Mouse (Mus musculus) lung, embryonic 15.5 days (tissue): ENCODE measurements at regions not wholly inside any gene's neighbourhood (a gene's known extent, or its start where the extent isn't known, plus 50 kb on each side); places are given as distances from the start of the nearest gene placed in this dataset.
"Not testable (repeated sequence)": the region's sequence is repeated elsewhere in the genome, so short reads cannot be mapped to it uniquely, and the experiment has no call there.

Experiments
- ATAC-seq: fragments of 200-750 bp; cut with Nextera tagmentation; 2 replicates; pipeline ENCODE4 v1.8.0; 2017; ENCODE audit warnings: moderate number of reproducible peaks, borderline replicate concordance; ENCODE audit not compliant: low FRiP score, low TSS enrichment; ENCODE audit errors: extremely low read depth
- H3K27ac ChIP-seq: fragments of 300-500 bp; sonication (generic); 2 replicates; pipeline ENCODE4 v1.5.1; 2015; ENCODE audit warnings: moderate library complexity, mild to moderate bottlenecking, inconsistent platforms
- H3K27me3 ChIP-seq: fragments of 300-500 bp; sonication (generic); 2 replicates; pipeline ENCODE4 v1.6.1; 2015; ENCODE audit warnings: inconsistent platforms
- H3K36me3 ChIP-seq: fragments of 300-500 bp; sonication (generic); 2 replicates; pipeline ENCODE4 v1.6.1; 2015; ENCODE audit warnings: inconsistent platforms
- H3K4me1 ChIP-seq: fragments of 300-500 bp; sonication (generic); 2 replicates; pipeline ENCODE4 v1.6.1; 2015; ENCODE audit warnings: inconsistent platforms
- H3K4me2 ChIP-seq: fragments of 300-500 bp; sonication (generic); 2 replicates; pipeline ENCODE4 v1.6.1; 2015; ENCODE audit warnings: inconsistent platforms, mild to moderate bottlenecking, moderate library complexity
- H3K4me3 ChIP-seq: fragments of 300-500 bp; sonication (generic); 2 replicates; pipeline ENCODE4 v1.5.1; 2015; ENCODE audit warnings: mild to moderate bottlenecking, inconsistent platforms
- H3K9ac ChIP-seq: fragments of 300-500 bp; sonication (generic); 2 replicates; pipeline ENCODE4 v1.6.1; 2015; ENCODE audit warnings: inconsistent platforms
- H3K9me3 ChIP-seq: fragments of 300-500 bp; sonication (generic); 2 replicates; pipeline ENCODE4 v1.6.1; 2016; ENCODE audit warnings: inconsistent platforms
- WGBS: fragments of 180-500 bp; shearing (Covaris S2); methylation state at CpG from one replicate; pipeline ENCODE4 v1.1.7; 2015; 5-methylcytosine and 5-hydroxymethylcytosine counted together

DNA sequence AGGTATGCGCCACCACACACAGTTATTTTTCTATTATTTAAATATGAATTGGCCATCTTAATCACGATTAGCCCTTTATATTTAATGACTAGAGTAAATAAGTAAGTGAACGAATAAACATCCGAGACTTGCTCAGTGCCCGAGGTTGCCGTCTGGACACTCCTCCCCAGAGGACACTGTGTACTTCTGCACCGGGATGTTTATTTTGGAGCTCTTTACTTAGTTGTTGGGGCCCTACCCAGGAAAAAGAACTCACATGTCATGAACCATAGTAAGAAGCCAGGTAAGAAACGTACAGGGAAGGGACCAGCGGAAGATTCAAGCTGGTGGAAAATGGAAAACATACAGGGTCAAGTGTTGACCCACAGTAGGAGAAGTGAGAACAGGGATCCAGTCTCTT, 89.0 kb downstream of the Akr1d1 start:
- H3K9ac ChIP-seq = no peak overlapping the region
- 64% methylated on average over 9 of the region's 9 CpGs for WGBS
- no peak for ATAC-seq
- no peaks in the 10 kb centered on the region for H3K36me3 ChIP-seq
- no peaks in the 10 kb centered on the region for H3K9me3 ChIP-seq
- H3K27ac ChIP-seq = peak overlapping the region; percentile 26
- H3K4me3 ChIP-seq = no peak overlapping the region
- no peaks in the 10 kb centered on the region for H3K27me3 ChIP-seq
- H3K4me2 ChIP-seq = no peak overlapping the region
- H3K4me1 ChIP-seq = peaks cover 14% of the 10 kb centered on the region; the same call in 1 of the 2 replicates

DNA sequence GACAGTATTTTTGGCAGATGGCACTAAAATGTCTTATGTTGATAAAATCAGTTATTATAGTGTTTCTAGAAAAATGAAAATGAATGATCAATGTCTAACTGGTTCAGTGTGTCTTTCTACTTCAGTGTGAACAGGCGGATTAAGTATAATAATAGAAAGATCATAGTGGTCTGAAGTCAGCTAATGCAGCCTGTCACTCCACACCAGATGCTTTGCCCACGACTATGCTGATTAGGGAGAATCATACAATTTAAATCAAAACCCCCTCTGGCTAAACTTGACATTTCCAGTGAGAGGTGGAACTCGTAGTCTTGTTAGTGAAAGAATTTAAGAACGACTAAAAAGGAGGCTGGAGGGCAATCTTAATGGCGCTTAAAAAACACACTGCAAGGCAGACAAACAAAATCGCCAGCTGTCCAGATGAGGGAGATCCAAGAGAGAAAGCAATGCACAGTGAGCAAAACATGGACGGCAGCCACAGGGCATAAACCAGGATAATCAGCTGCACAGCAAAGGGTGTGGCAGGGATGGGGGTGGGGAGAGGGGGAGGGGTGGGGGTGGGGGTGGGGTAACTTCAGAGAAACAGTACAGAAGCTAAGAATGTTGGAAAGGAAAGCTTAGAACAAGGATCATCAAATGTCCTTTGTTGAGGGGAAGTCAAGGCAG, 91.5 kb downstream of the Akr1d1 start:
- H3K36me3 ChIP-seq = no peaks in the 10 kb centered on the region
- H3K4me3 ChIP-seq = no peak overlapping the region
- WGBS = 44% methylated on average over 7 of the region's 7 CpGs
- peaks cover 14% of the 10 kb centered on the region; the same call in 1 of the 2 replicates for H3K4me1 ChIP-seq
- H3K4me2 ChIP-seq = no peak overlapping the region
- H3K27ac ChIP-seq = no peak overlapping the region
- H3K9me3 ChIP-seq = no peaks in the 10 kb centered on the region
- ATAC-seq = no peak
- H3K27me3 ChIP-seq = no peaks in the 10 kb centered on the region
- H3K9ac ChIP-seq = no peak overlapping the region

- no peak overlapping the region for H3K4me2 ChIP-seq
- no peaks in the 10 kb centered on the region for H3K27me3 ChIP-seq
- no peak overlapping the region for H3K9ac ChIP-seq
- H3K9me3 ChIP-seq = no peaks in the 10 kb centered on the region
- no peak for ATAC-seq
- no peak overlapping the region for H3K4me3 ChIP-seq
- no peak overlapping the region for H3K27ac ChIP-seq
- H3K36me3 ChIP-seq = no peaks in the 10 kb centered on the region
- WGBS = 61% methylated on average over 2 of the region's 2 CpGs
- peaks cover 13% of the 10 kb centered on the region; the same call in 1 of the 2 replicates for H3K4me1 ChIP-seq
These were observed 92.3 kb downstream of the Akr1d1 start for GRCm38 (mm10) chr6:37622273-37622672.

DNA sequence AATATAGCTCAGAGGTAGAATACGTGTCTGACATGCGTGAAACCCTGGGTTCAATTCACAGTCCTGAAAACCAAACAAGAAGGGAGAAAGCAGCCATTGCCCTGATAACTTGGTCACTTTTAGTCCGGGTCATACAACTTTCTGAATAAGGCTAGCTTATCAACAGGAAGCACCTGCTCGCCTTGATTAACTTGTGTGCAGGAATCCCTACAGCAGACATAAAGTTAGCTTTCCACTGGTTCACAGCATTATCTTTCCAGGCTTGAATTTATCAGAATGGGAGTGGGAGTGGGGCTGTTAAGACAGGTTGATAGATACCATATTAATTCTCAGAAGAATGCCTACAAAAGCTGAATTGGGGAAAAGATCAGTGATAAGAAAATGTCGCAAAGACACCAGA, 97.2 kb downstream of the Akr1d1 start:
- no peak overlapping the region for H3K4me3 ChIP-seq
- H3K36me3 ChIP-seq = no peaks in the 10 kb centered on the region
- no peaks in the 10 kb centered on the region for H3K27me3 ChIP-seq
- WGBS = 59% methylated on average over 5 of the region's 5 CpGs
- H3K9me3 ChIP-seq = no peaks in the 10 kb centered on the region
- ATAC-seq = no peak
- H3K27ac ChIP-seq = no peak overlapping the region
- H3K4me1 ChIP-seq = peaks cover 3% of the 10 kb centered on the region; the same call in 1 of the 2 replicates
- no peak overlapping the region for H3K4me2 ChIP-seq
- H3K9ac ChIP-seq = no peak overlapping the region

DNA sequence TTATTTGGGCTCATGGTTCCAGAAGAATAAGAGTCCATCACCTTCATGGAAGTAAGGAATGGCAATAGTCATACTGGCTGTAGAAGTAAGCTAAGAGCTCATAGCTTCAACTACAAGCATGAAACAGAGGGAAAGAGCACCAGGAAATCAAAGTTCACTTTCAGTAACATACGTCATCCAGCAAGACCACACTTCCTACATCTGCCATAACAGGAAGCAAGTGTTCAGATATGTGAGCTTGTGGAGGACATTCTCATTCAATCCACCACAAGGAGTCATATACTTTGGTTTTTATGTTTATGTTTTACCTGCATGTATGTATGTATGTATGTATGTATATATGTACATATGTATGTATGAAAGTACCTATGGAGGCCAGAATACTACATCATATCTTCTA, 104.0 kb downstream of the Akr1d1 start:
- no peak for ATAC-seq
- WGBS = 53% methylated on average over 1 of the region's 1 CpGs

DNA sequence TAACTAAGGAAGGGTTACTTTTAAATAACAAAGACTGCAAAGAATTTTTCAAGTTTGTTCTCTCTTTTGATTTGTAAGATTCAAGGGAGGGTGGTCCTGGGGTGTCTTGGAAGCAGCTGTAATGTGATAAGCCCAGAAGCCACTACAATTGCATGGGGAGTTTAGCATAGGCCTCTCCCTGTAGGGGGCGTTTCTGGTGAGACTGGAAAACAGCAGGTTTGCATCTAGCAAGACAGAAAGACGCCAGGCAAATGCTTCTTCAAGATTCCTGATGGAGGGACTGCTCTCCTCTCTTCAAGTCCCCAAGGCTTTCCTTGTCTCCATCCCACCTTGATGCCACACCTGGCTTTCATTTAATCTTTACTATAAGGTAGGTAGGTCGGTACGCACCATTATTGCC, 112.1 kb downstream of the Akr1d1 start:
- no peaks in the 10 kb centered on the region for H3K36me3 ChIP-seq
- WGBS = 30% methylated on average over 4 of the region's 4 CpGs
- no peak for ATAC-seq
- H3K4me1 ChIP-seq = 0 out of 2 replicates have a peak, but pooled peaks cover 3% of the 10 kb centered on the region
- H3K9ac ChIP-seq = no peak overlapping the region
- no peak overlapping the region for H3K27ac ChIP-seq
- H3K4me3 ChIP-seq = no peak overlapping the region
- no peaks in the 10 kb centered on the region for H3K9me3 ChIP-seq
- H3K4me2 ChIP-seq = no peak overlapping the region
- H3K27me3 ChIP-seq = no peaks in the 10 kb centered on the region

More for the DNA sequence above, 104.0 kb downstream of the Akr1d1 start:
- Histone ChIP-seq H3K4me2 (no peak overlapping the region), H3K27ac (no peak overlapping the region), H3K4me1 (no peaks in the 10 kb centered on the region; the same call in 1 of the 2 replicates), H3K4me3 (no peak overlapping the region), H3K9me3 (no peaks in the 10 kb centered on the region), H3K9ac (no peak overlapping the region), H3K36me3 (no peaks in the 10 kb centered on the region), H3K27me3 (no peaks in the 10 kb centered on the region)

DNA sequence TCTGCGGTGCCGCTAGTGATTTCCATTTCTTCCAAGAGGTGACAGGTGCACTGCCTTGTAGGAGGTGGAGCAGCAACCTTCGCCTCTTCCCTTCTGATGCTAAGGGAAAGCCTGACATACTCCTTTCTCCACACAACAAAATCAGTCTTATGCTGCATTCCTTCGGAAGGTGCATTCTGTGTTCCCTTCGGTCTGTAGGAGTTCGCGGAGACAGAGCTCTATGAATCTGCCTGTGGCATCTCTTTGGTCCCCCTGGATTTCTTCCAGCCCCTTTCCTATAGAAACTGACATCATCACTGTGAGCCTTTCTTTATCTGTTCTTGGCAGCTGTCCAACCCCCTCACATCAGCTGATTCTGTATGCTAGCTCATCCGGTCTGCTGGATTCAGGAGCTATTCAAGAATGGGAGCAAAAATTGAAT, 112.7 kb downstream of the Akr1d1 start:
- no peak for ATAC-seq
- Histone ChIP-seq H3K36me3 (no peaks in the 10 kb centered on the region), H3K4me3 (no peak overlapping the region), H3K9ac (no peak overlapping the region), H3K4me2 (peak overlapping the region; percentile 31), H3K27ac (no peak overlapping the region), H3K27me3 (no peaks in the 10 kb centered on the region), H3K9me3 (no peaks in the 10 kb centered on the region), H3K4me1 (0 out of 2 replicates have a peak, but pooled peaks cover 3% of the 10 kb centered on the region)
- WGBS = 45% methylated on average over 8 of the region's 8 CpGs

DNA sequence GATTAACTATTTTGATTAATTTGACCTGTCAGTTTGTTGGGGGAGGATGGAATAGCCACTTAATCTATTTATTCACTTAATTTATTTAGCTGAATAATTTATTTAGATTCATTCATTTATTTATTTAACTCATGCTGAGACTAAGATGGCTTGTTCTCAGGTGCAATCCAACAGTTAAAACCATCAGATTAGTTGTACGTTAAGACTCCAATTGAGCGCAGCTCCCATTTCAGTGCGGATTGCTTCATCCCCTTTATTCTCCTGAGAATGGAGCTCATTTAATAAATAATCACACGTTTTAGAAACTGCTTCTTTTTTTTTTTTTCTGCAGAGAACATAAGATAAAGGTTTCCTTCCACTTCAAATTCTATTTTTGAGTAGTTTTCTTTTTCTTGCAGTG, 113.2 kb downstream of the Akr1d1 start:
- H3K27ac ChIP-seq = no peak overlapping the region
- no peaks in the 10 kb centered on the region for H3K36me3 ChIP-seq
- H3K4me1 ChIP-seq = 0 out of 2 replicates have a peak, but pooled peaks cover 3% of the 10 kb centered on the region
- H3K4me3 ChIP-seq = no peak overlapping the region
- WGBS = 51% methylated on average over 4 of the region's 4 CpGs
- no peak overlapping the region for H3K4me2 ChIP-seq
- H3K27me3 ChIP-seq = no peaks in the 10 kb centered on the region
- no peaks in the 10 kb centered on the region for H3K9me3 ChIP-seq
- no peak for ATAC-seq
- H3K9ac ChIP-seq = no peak overlapping the region

DNA sequence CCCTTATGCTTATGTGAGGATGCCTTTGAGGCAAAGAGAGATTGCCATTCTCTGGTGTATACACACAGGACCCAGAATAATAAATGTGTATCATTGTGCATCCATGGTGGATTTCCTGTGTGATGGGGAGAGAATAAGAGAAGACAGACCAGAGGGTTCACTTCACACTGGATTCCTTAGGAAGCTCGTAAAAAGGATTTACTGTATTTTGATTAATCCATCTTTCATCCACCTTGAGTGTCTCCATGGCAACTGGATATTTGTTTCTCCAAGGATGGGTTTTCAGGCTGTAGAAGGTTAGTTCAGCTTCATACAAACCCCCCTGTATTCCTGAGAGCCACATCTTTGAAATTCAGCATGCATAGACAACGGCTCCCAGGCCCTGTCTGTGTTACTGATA, 113.7 kb downstream of the Akr1d1 start:
- no peak for ATAC-seq
- H3K4me3 ChIP-seq = no peak overlapping the region
- 52% methylated on average over 2 of the region's 2 CpGs for WGBS
- no peaks in the 10 kb centered on the region for H3K9me3 ChIP-seq
- H3K4me2 ChIP-seq = no peak overlapping the region
- H3K4me1 ChIP-seq = 0 out of 2 replicates have a peak, but pooled peaks cover 3% of the 10 kb centered on the region
- H3K27me3 ChIP-seq = no peaks in the 10 kb centered on the region
- H3K9ac ChIP-seq = no peak overlapping the region
- no peak overlapping the region for H3K27ac ChIP-seq
- H3K36me3 ChIP-seq = no peaks in the 10 kb centered on the region

GRCm38 (mm10) chr6:37645551-37645950, 115.6 kb downstream of the Akr1d1 start:
- H3K36me3 ChIP-seq = no peaks in the 10 kb centered on the region
- no peak overlapping the region for H3K4me3 ChIP-seq
- WGBS = 38% methylated on average over 14 of the region's 14 CpGs
- H3K4me1 ChIP-seq = 0 out of 2 replicates have a peak, but pooled peaks cover 3% of the 10 kb centered on the region
- no peaks in the 10 kb centered on the region for H3K27me3 ChIP-seq
- H3K9ac ChIP-seq = no peak overlapping the region
- H3K9me3 ChIP-seq = no peaks in the 10 kb centered on the region
- ATAC-seq = no peak
- no peak overlapping the region for H3K27ac ChIP-seq
- peak overlapping the region; percentile 18; the same call in 1 of the 2 replicates for H3K4me2 ChIP-seq

DNA sequence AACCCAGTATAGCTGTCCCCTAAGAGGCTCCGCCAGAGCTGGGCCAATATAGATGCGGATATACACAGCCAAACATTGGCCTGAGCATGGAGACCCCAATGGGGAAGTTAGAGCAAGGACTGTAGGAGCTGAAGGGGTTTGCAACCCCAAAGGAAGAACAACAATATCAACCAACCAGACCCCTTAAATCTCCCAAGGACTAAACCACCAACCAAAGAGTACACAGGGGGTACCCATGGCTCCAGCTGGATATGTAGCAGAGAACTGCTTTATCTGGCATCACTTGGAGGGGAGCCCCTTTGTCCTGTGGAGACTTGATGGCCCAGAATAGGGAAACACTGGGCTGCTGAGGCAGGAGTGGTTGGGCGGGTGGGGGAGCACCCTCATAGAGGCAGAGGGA, 127.3 kb downstream of the Akr1d1 start:
- H3K27ac ChIP-seq, ATAC-seq, H3K4me1 ChIP-seq, H3K27me3 ChIP-seq, H3K4me3 ChIP-seq, H3K9ac ChIP-seq, H3K9me3 ChIP-seq, H3K36me3 ChIP-seq, H3K4me2 ChIP-seq: not testable (repeated sequence)
- 87% methylated on average over 3 of the region's 3 CpGs for WGBS

DNA sequence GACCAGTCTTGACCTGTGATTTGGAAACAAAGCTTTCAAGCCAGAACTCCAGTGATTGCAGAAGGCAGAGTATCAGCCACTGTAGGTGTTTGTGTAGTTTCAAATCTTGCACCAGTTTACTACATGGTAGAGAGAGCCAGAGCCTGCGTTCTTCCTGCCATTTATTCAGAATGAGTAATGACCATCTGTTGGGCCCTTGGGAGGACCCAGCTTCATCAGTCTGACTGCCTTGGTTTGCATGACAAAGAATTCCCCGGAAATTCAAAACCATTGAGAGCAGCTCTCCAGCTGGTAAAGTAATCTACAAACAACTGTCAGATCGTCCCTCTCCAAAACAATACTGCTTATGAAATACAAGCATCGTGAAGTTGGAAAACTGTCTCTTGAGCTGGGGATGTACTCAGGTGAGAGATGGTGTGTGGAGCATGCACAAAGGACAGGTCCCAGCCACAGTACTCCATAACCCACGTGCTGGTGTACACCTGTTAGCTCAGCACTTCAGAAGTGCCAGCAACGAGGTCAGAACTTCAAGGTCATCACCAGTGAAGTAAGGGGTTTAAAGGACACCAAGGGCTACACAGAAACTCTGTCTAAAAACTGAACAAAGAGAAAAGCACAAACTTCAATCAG, 128.2 kb downstream of the Akr1d1 start:
- Histone ChIP-seq H3K27me3 (no peaks in the 10 kb centered on the region), H3K9me3 (no peaks in the 10 kb centered on the region), H3K9ac (no peak overlapping the region), H3K36me3 (no peaks in the 10 kb centered on the region), H3K27ac (no peak overlapping the region), H3K4me2 (no peak overlapping the region), H3K4me3 (no peak overlapping the region), H3K4me1 (no peaks in the 10 kb centered on the region)
- 25% methylated on average over 6 of the region's 6 CpGs for WGBS
- no peak for ATAC-seq
